Mouse (Mus musculus) ES-Bruce4 (cell line): ENCODE results near the gene Hoxc10.

Source experiments
- CTCF ChIP-seq: IDR thresholded peaks from one replicate; pipeline ENCODE4 v1.8.1; 2011; ENCODE audit warnings: low read depth, low read length
- EP300 ChIP-seq: IDR thresholded peaks from 2 replicates; pipeline ENCODE4 v1.6.1; 2011; ENCODE audit warnings: low read depth, low read length; ENCODE audit not compliant: insufficient read depth
- POLR2A ChIP-seq: IDR thresholded peaks from one replicate; pipeline ENCODE4 v1.8.1; 2011; ENCODE audit warnings: low read length; ENCODE audit not compliant: insufficient read depth

DNA sequence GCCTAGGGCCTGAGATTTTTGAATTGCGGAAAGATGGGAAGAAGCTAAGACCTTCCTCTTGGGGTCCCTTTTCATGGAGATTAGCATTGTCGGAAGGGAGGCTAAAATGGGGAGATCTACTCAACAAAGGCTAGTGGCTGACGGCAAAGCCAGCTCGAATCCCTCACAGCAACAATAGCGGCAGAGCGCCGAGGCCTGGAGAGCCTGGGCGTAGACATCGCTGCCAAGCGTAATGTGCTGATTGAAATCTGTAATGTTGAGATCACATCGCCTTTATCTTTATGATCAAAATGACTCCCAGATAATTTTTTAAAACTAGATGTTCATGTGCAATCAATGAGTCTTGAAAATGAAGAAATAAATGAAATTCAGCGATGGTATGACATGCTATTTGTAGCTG lies 32.2 kb upstream of the Hoxc10 start:
- TF ChIP-seq EP300 (no peak), CTCF (no peak), POLR2A (no peak)
